Mouse (Mus musculus) intestine, embryonic 16.5 days (tissue): Measurements from ENCODE around the gene Stambpl1. TPM values are rescaled to one million over a fixed set of nuclear protein-coding genes. Genes with fewer than 3 reads are reported as not detected.
"Not testable (repeated sequence)": the region's sequence is repeated elsewhere in the genome, so short reads cannot be mapped to it uniquely, and the experiment has no call there.

Experiments
- ATAC-seq: fragments of 200-750 bp; cut with Nextera tagmentation; 2 replicates; pipeline ENCODE4 v1.8.0; 2017; ENCODE audit warnings: moderate TSS enrichment, moderate library complexity
- H3K27ac ChIP-seq: fragments of 300-500 bp; sonication (generic); 2 replicates; pipeline ENCODE4 v1.5.1; 2014; ENCODE audit warnings: mild to moderate bottlenecking, low read length
- H3K27me3 ChIP-seq: fragments of 300-500 bp; sonication (generic); replicated peaks from 2 replicates; pipeline ENCODE4 v1.6.1; 2014; ENCODE audit warnings: low read length, control low read depth, mixed read lengths; ENCODE audit not compliant: control insufficient read depth, insufficient read depth
- H3K36me3 ChIP-seq: fragments of 300-500 bp; sonication (generic); 2 replicates; pipeline ENCODE4 v1.6.1; 2014; ENCODE audit warnings: low read length, control low read depth; ENCODE audit not compliant: control insufficient read depth, insufficient read depth
- H3K4me1 ChIP-seq: fragments of 300-500 bp; sonication (generic); 2 replicates; pipeline ENCODE4 v1.6.1; 2014; ENCODE audit warnings: low read length, control low read depth, mixed read lengths; ENCODE audit not compliant: control insufficient read depth, insufficient read depth
- H3K4me2 ChIP-seq: fragments of 300-500 bp; sonication (generic); 2 replicates; pipeline ENCODE4 v1.6.1; 2014; ENCODE audit warnings: low read depth, low read length, control low read depth
- H3K4me3 ChIP-seq: fragments of 300-500 bp; sonication (generic); 2 replicates; pipeline ENCODE4 v1.5.1; 2014; ENCODE audit warnings: mild to moderate bottlenecking, low read length
- H3K9ac ChIP-seq: fragments of 300-500 bp; sonication (generic); 2 replicates; pipeline ENCODE4 v1.6.1; 2014; ENCODE audit warnings: low read depth, low read length
- H3K9me3 ChIP-seq: fragments of 300-500 bp; sonication (generic); 2 replicates; pipeline ENCODE4 v1.6.1; 2016; ENCODE audit warnings: low read length, control low read depth; ENCODE audit not compliant: control insufficient read depth
- WGBS: fragments of 180-500 bp; shearing (Covaris S2); extraction: QIAGEN DNeasy Blood & Tissue Kit; methylation state at CpG from one replicate; pipeline ENCODE4 v1.1.7; 2014; 5-methylcytosine and 5-hydroxymethylcytosine counted together
- polyA plus RNA-seq: library from polyadenylated mRNA; unstranded; fragments of >200 nt; fragmentation: Nextera tagmentation; extraction: Ambion mirVana; gene quantifications from 2 replicates; pipeline ENCODE4 v1.2.1, GENCODE M21; 2015

Gene Stambpl1
- polyA plus RNA-seq, 1 experiment from 2014 or later = 22.9 TPM

- Histone ChIP-seq H3K4me2 (peak overlapping the region; percentile 87), H3K9me3 (no peaks in the 10 kb centered on the region), H3K4me3 (peak overlapping the region; percentile 78), H3K27ac (no peak overlapping the region), H3K9ac (peak overlapping the region; percentile 6; the same call in 1 of the 2 replicates), H3K27me3 (no peaks in the 10 kb centered on the region), H3K4me1 (peaks cover 3% of the 10 kb centered on the region; the same call in 1 of the 2 replicates), H3K36me3 (no peaks in the 10 kb centered on the region)
- ATAC-seq = no peak
- WGBS = 60% methylated on average over 9 of the region's 9 CpGs
These were observed 1.7 kb downstream of the Stambpl1 start for GRCm38 (mm10) chr19:34193683-34194082.

GRCm38 (mm10) chr19:34194132-34194745 lies 2.2 kb downstream of the Stambpl1 start:
- 86% methylated on average over 6 of the region's 6 CpGs for WGBS
- Histone ChIP-seq H3K27ac (no peak overlapping the region), H3K9me3 (no peaks in the 10 kb centered on the region), H3K4me3 (peak overlapping the region; percentile 78), H3K27me3 (no peaks in the 10 kb centered on the region), H3K4me1 (peaks cover 3% of the 10 kb centered on the region; the same call in 1 of the 2 replicates), H3K4me2 (peak overlapping the region; percentile 87), H3K9ac (peak overlapping the region; percentile 6; the same call in 1 of the 2 replicates), H3K36me3 (no peaks in the 10 kb centered on the region)
- ATAC-seq = no peak

- peaks cover 3% of the 10 kb centered on the region; the same call in 1 of the 2 replicates for H3K4me1 ChIP-seq
- no peaks in the 10 kb centered on the region for H3K36me3 ChIP-seq
- no peak overlapping the region for H3K9ac ChIP-seq
- no peak overlapping the region for H3K27ac ChIP-seq
- WGBS = 45% methylated on average over 2 of the region's 2 CpGs
- H3K27me3 ChIP-seq = no peaks in the 10 kb centered on the region
- H3K9me3 ChIP-seq = no peaks in the 10 kb centered on the region
- no peak overlapping the region for H3K4me3 ChIP-seq
- 0 out of 2 replicates have a peak overlapping the region, but pooled peaks have one; percentile 19 for H3K4me2 ChIP-seq
- ATAC-seq = no peak
These were observed 3.0 kb downstream of the Stambpl1 start for GRCm38 (mm10) chr19:34195031-34195430.

- H3K4me2 ChIP-seq = no peak overlapping the region
- no peak overlapping the region for H3K9ac ChIP-seq
- H3K27ac ChIP-seq = no peak overlapping the region
- WGBS = 100% methylated on average over 1 of the region's 1 CpGs
- no peak overlapping the region for H3K4me3 ChIP-seq
- no peak for ATAC-seq
- no peaks in the 10 kb centered on the region for H3K9me3 ChIP-seq
- H3K36me3 ChIP-seq = no peaks in the 10 kb centered on the region
- H3K27me3 ChIP-seq = no peaks in the 10 kb centered on the region
- peaks cover 3% of the 10 kb centered on the region; the same call in 1 of the 2 replicates for H3K4me1 ChIP-seq
These were observed 6.0 kb downstream of the Stambpl1 start for GRCm38 (mm10) chr19:34198066-34198465.

GRCm38 (mm10) chr19:34198901-34199300 lies 6.9 kb downstream of the Stambpl1 start:
- 87% methylated on average over 4 of the region's 4 CpGs for WGBS
- Histone ChIP-seq H3K4me1 (peaks cover 3% of the 10 kb centered on the region; the same call in 1 of the 2 replicates), H3K9me3 (no peaks in the 10 kb centered on the region), H3K27ac (no peak overlapping the region), H3K27me3 (no peaks in the 10 kb centered on the region), H3K4me2 (no peak overlapping the region), H3K4me3 (no peak overlapping the region), H3K9ac (no peak overlapping the region), H3K36me3 (no peaks in the 10 kb centered on the region)
- ATAC-seq = no peak

GRCm38 (mm10) chr19:34199488-34199887 lies 7.5 kb downstream of the Stambpl1 start:
- no peaks in the 10 kb centered on the region for H3K9me3 ChIP-seq
- H3K36me3 ChIP-seq = no peaks in the 10 kb centered on the region
- no peak for ATAC-seq
- peaks cover 3% of the 10 kb centered on the region; the same call in 1 of the 2 replicates for H3K4me1 ChIP-seq
- H3K4me2 ChIP-seq = no peak overlapping the region
- H3K27me3 ChIP-seq = no peaks in the 10 kb centered on the region
- no peak overlapping the region for H3K27ac ChIP-seq
- no peak overlapping the region for H3K9ac ChIP-seq
- no peak overlapping the region for H3K4me3 ChIP-seq
- WGBS = 61% methylated on average over 2 of the region's 2 CpGs

- Histone ChIP-seq H3K4me3 (no peak overlapping the region), H3K36me3 (no peaks in the 10 kb centered on the region), H3K4me2 (no peak overlapping the region), H3K9me3 (no peaks in the 10 kb centered on the region), H3K9ac (no peak overlapping the region), H3K4me1 (no peaks in the 10 kb centered on the region), H3K27me3 (no peaks in the 10 kb centered on the region), H3K27ac (no peak overlapping the region)
- 84% methylated on average over 2 of the region's 2 CpGs for WGBS
- ATAC-seq = no peak
These were observed 10.6 kb downstream of the Stambpl1 start for GRCm38 (mm10) chr19:34202668-34203067.

GRCm38 (mm10) chr19:34206128-34206527 lies 14.1 kb downstream of the Stambpl1 start:
- not testable (repeated sequence) for H3K4me3 ChIP-seq, H3K4me1 ChIP-seq, H3K4me2 ChIP-seq, H3K36me3 ChIP-seq, H3K9me3 ChIP-seq, H3K9ac ChIP-seq, ATAC-seq, H3K27ac ChIP-seq, H3K27me3 ChIP-seq
- WGBS = 66% methylated on average over 3 of the region's 4 CpGs

- H3K36me3 ChIP-seq = no peaks in the 10 kb centered on the region
- no peak for ATAC-seq
- no peak overlapping the region for H3K9ac ChIP-seq
- WGBS = 78% methylated on average over 8 of the region's 8 CpGs
- no peak overlapping the region for H3K27ac ChIP-seq
- H3K4me3 ChIP-seq = no peak overlapping the region
- H3K4me2 ChIP-seq = no peak overlapping the region
- H3K27me3 ChIP-seq = no peaks in the 10 kb centered on the region
- H3K4me1 ChIP-seq = peaks cover under 1% of the 10 kb centered on the region; the same call in 1 of the 2 replicates
- no peaks in the 10 kb centered on the region for H3K9me3 ChIP-seq
These were observed 14.9 kb downstream of the Stambpl1 start for GRCm38 (mm10) chr19:34206760-34207440.
